Mouse (Mus musculus) limb, embryonic 15.5 days (tissue): Measurements from ENCODE around the gene Dynlt1f. TPM values are rescaled to one million over a fixed set of nuclear protein-coding genes. Genes with fewer than 3 reads are reported as not detected.
"Not testable (repeated sequence)": the region's sequence is repeated elsewhere in the genome, so short reads cannot be mapped to it uniquely, and the experiment has no call there.

Experiments
- ATAC-seq: fragments of 200-750 bp; cut with Nextera tagmentation; 2 replicates; pipeline ENCODE4 v1.8.0; 2017; ENCODE audit warnings: low read depth, moderate TSS enrichment; ENCODE audit not compliant: insufficient number of reproducible peaks, low FRiP score, low TSS enrichment
- H3K27ac ChIP-seq: fragments of 300-500 bp; sonication (generic); 2 replicates; pipeline ENCODE4 v1.5.1; 2015; ENCODE audit warnings: moderate library complexity, mild to moderate bottlenecking, inconsistent platforms
- H3K27me3 ChIP-seq: fragments of 300-500 bp; sonication (generic); 2 replicates; pipeline ENCODE4 v1.6.1; 2015; ENCODE audit warnings: inconsistent platforms
- H3K36me3 ChIP-seq: fragments of 300-500 bp; sonication (generic); 2 replicates; pipeline ENCODE4 v1.6.1; 2015; ENCODE audit warnings: inconsistent platforms
- H3K4me1 ChIP-seq: fragments of 300-500 bp; sonication (generic); 2 replicates; pipeline ENCODE4 v1.6.1; 2015; ENCODE audit warnings: inconsistent platforms
- H3K4me2 ChIP-seq: fragments of 300-500 bp; sonication (generic); 2 replicates; pipeline ENCODE4 v1.6.1; 2015; ENCODE audit warnings: mild to moderate bottlenecking, inconsistent platforms
- H3K4me3 ChIP-seq: fragments of 300-500 bp; sonication (generic); 2 replicates; pipeline ENCODE4 v1.5.1; 2015; ENCODE audit warnings: mild to moderate bottlenecking, inconsistent platforms
- H3K9ac ChIP-seq: fragments of 300-500 bp; sonication (generic); 2 replicates; pipeline ENCODE4 v1.6.1; 2015; ENCODE audit warnings: inconsistent platforms
- H3K9me3 ChIP-seq: fragments of 300-500 bp; sonication (generic); 2 replicates; pipeline ENCODE4 v1.6.1; 2016; ENCODE audit warnings: inconsistent platforms
- WGBS: fragments of 180-500 bp; shearing (Covaris S2); methylation state at CpG from one replicate; pipeline ENCODE4 v1.1.7; 2015; 5-methylcytosine and 5-hydroxymethylcytosine counted together
- polyA plus RNA-seq: library from polyadenylated mRNA; unstranded; fragments of >200 nt; fragmentation: Nextera tagmentation; extraction: Ambion mirVana; gene quantifications from 2 replicates; pipeline ENCODE4 v1.2.1, GENCODE M21; 2015

The Dynlt1f gene
- polyA plus RNA-seq, 1 experiment from 2014 or later = 172 TPM

- not testable (repeated sequence) for H3K36me3 ChIP-seq, ATAC-seq, H3K4me1 ChIP-seq, H3K4me3 ChIP-seq, H3K27ac ChIP-seq, H3K4me2 ChIP-seq, H3K9ac ChIP-seq, H3K9me3 ChIP-seq, H3K27me3 ChIP-seq
- WGBS = 39% methylated on average over 5 of the region's 8 CpGs
Observed at GRCm38 (mm10) chr17:6685288-6685818, 29.7 kb upstream of the Dynlt1f start.

- not testable (repeated sequence) for H3K36me3 ChIP-seq, H3K4me1 ChIP-seq, H3K27ac ChIP-seq, H3K4me2 ChIP-seq, H3K9me3 ChIP-seq, H3K27me3 ChIP-seq, H3K4me3 ChIP-seq, H3K9ac ChIP-seq
- peak; percentile 64; the same call in 1 of the 2 replicates for ATAC-seq
- WGBS = no CpG with 5 or more reads among the region's 4 CpGs
Observed at GRCm38 (mm10) chr17:6684464-6685287, 29.0 kb upstream of the Dynlt1f start.

- not testable (repeated sequence) for H3K4me3 ChIP-seq, H3K4me2 ChIP-seq, H3K36me3 ChIP-seq, H3K9ac ChIP-seq, ATAC-seq, H3K4me1 ChIP-seq, H3K27me3 ChIP-seq, H3K9me3 ChIP-seq, H3K27ac ChIP-seq
- WGBS = 91% methylated on average over 1 of the region's 5 CpGs
Observed at GRCm38 (mm10) chr17:6683702-6684101, 28.0 kb upstream of the Dynlt1f start.

- 80% methylated on average over 4 of the region's 4 CpGs for WGBS
- H3K9me3 ChIP-seq, ATAC-seq, H3K4me3 ChIP-seq, H3K9ac ChIP-seq, H3K4me2 ChIP-seq, H3K4me1 ChIP-seq, H3K36me3 ChIP-seq, H3K27ac ChIP-seq, H3K27me3 ChIP-seq: not testable (repeated sequence)
Observed at GRCm38 (mm10) chr17:6681721-6682120, 26.0 kb upstream of the Dynlt1f start.

GRCm38 (mm10) chr17:6678063-6678462, 22.4 kb upstream of the Dynlt1f start:
- not testable (repeated sequence) for H3K4me2 ChIP-seq, H3K9ac ChIP-seq, H3K27ac ChIP-seq, H3K9me3 ChIP-seq, H3K4me1 ChIP-seq, H3K4me3 ChIP-seq, H3K27me3 ChIP-seq, ATAC-seq, H3K36me3 ChIP-seq
- 20% methylated on average over 1 of the region's 2 CpGs for WGBS

GRCm38 (mm10) chr17:6674297-6674696, 18.6 kb upstream of the Dynlt1f start:
- not testable (repeated sequence) for H3K27ac ChIP-seq, H3K9me3 ChIP-seq, ATAC-seq, H3K4me1 ChIP-seq, H3K27me3 ChIP-seq, H3K4me3 ChIP-seq, H3K9ac ChIP-seq, H3K4me2 ChIP-seq, H3K36me3 ChIP-seq
- 53% methylated on average over 5 of the region's 5 CpGs for WGBS

GRCm38 (mm10) chr17:6668522-6668921, 12.8 kb upstream of the Dynlt1f start:
- H3K4me1 ChIP-seq, H3K4me3 ChIP-seq, H3K4me2 ChIP-seq, H3K9ac ChIP-seq, H3K27ac ChIP-seq, H3K36me3 ChIP-seq, ATAC-seq, H3K9me3 ChIP-seq, H3K27me3 ChIP-seq: not testable (repeated sequence)
- no CpG with 5 or more reads among the region's 6 CpGs for WGBS

GRCm38 (mm10) chr17:6665389-6665788, 9.7 kb upstream of the Dynlt1f start:
- not testable (repeated sequence) for H3K4me3 ChIP-seq, H3K36me3 ChIP-seq, H3K9me3 ChIP-seq, H3K27me3 ChIP-seq, H3K4me1 ChIP-seq, H3K27ac ChIP-seq, H3K4me2 ChIP-seq, H3K9ac ChIP-seq, ATAC-seq
- 93% methylated on average over 4 of the region's 5 CpGs for WGBS

GRCm38 (mm10) chr17:6662840-6663239, 7.1 kb upstream of the Dynlt1f start:
- 55% methylated on average over 3 of the region's 3 CpGs for WGBS

GRCm38 (mm10) chr17:6661093-6661816, 5.6 kb upstream of the Dynlt1f start:
- ATAC-seq = peak; percentile 25; the same call in 1 of the 2 replicates
- H3K4me3 ChIP-seq, H3K9me3 ChIP-seq, H3K4me1 ChIP-seq, H3K27ac ChIP-seq, H3K9ac ChIP-seq, H3K4me2 ChIP-seq, H3K36me3 ChIP-seq, H3K27me3 ChIP-seq: not testable (repeated sequence)
- WGBS = 42% methylated on average over 10 of the region's 11 CpGs

More at GRCm38 (mm10) chr17:6662840-6663239, 7.1 kb upstream of the Dynlt1f start:
- H3K27ac ChIP-seq, H3K4me1 ChIP-seq, H3K27me3 ChIP-seq, H3K4me3 ChIP-seq, H3K4me2 ChIP-seq, H3K36me3 ChIP-seq, ATAC-seq, H3K9me3 ChIP-seq, H3K9ac ChIP-seq: not testable (repeated sequence)

GRCm38 (mm10) chr17:6660589-6660988, 4.9 kb upstream of the Dynlt1f start:
- 57% methylated on average over 6 of the region's 6 CpGs for WGBS
- not testable (repeated sequence) for H3K9ac ChIP-seq, H3K4me1 ChIP-seq, H3K27ac ChIP-seq, H3K9me3 ChIP-seq, H3K4me3 ChIP-seq, ATAC-seq, H3K27me3 ChIP-seq, H3K36me3 ChIP-seq, H3K4me2 ChIP-seq

GRCm38 (mm10) chr17:6658801-6659200, 3.1 kb upstream of the Dynlt1f start, which contains the start of gene Sytl3:
Gene Sytl3, plus strand, starts transcription at chr17:6659093.
- WGBS = 73% methylated on average over 4 of the region's 7 CpGs
- ATAC-seq, H3K4me3 ChIP-seq, H3K9me3 ChIP-seq, H3K27me3 ChIP-seq, H3K4me2 ChIP-seq, H3K9ac ChIP-seq, H3K4me1 ChIP-seq, H3K36me3 ChIP-seq, H3K27ac ChIP-seq: not testable (repeated sequence)
